Comparison of ENCODE assay signal across 10 mouse cellular contexts in the genomic region with DNA sequence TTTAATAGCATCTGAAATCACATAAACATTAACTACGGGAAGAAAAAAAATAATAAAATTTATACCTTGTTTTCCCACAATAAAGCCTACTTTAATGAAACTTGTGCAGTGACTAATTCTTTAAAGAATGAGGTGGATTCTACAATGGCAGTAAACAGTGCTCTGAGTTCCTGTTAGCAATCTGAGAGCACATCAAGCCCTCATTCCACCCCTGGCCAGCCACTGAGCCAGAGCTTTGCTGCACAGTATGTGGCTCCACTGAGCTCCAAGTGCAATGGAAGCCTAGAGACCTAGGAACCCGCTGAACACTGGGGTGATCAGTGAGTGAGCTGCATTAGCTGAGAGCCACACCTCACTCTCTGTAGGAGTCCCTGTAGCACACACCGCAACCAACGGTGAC.
"Had no signal": no experiment of that assay in that cellular context is flagged by ENCODE, and none has a peak within 500 bp of the region (broad histone marks: within the 10 kb centered on the region; RNA-seq: fewer than 3 reads in every experiment).

No protein-coding gene starts in this region.

- H3K36me3 ChIP-seq: liver, embryonic 15.5 days; midbrain, embryonic 13.5 days had no signal

- H3K9ac ChIP-seq: liver, embryonic 15.5 days; midbrain, embryonic 13.5 days had no signal

- H3K4me1 ChIP-seq: midbrain, embryonic 13.5 days had no signal

- H3K27me3 ChIP-seq: liver, embryonic 15.5 days; midbrain, embryonic 13.5 days had no signal

- H3K9me3 ChIP-seq: liver, embryonic 15.5 days; midbrain, embryonic 13.5 days had no signal

- ATAC-seq: lung, postnatal 0 days; midbrain, embryonic 13.5 days had no signal

- H3K4me2 ChIP-seq: liver, embryonic 11.5 days; liver, embryonic 15.5 days; midbrain, embryonic 13.5 days had no signal

- DNase-seq: kidney, postnatal 25 days; layer of hippocampus, adult 9-11 months; lung, adult 2 months; lung, postnatal 36 days; right cerebral cortex, postnatal 25 days; thymus, postnatal 36 days had no signal

- H3K4me3 ChIP-seq: liver, embryonic 15.5 days; midbrain, embryonic 13.5 days had no signal

- H3K27ac ChIP-seq: liver, embryonic 15.5 days; midbrain, embryonic 13.5 days had no signal
